Mouse (Mus musculus): ENCODE results near the gene Ndel1.

Gene Ndel1

GRCm38 (mm10) chr11:68871748-68872147 is at the start of gene Ndel1:
Ndel1 (minus strand) TSS chr11:68871858.
- no peak for DNase-seq (ENCODE audit: low spot score in 2 of 2)

DNA sequence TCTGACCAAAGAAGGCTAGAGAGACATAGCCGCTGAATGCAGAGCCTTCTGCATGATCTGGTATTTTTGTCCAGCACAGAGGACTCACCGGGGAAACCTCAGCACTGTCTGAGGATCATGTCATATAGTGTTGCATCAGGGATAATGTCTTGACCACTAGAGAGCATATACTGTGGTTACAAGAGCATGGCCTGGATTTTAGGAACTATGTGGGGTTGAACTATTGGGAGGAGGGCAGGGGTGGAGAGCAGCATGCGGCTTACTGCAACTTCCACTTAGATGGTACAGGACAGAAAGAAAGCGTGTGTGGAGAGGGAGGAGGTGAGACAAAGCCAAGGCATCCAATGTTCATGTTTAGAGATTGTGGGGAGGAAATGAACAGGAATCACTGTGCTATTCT is 42.9 kb upstream of the Ndel1 start:
- no peak for DNase-seq (ENCODE audit: low spot score in 2 of 2)

GRCm38 (mm10) chr11:68911531-68912177 is 40.0 kb upstream of the Ndel1 start:
- no peak for DNase-seq (ENCODE audit: low spot score in 2 of 2)

GRCm38 (mm10) chr11:68908846-68909503 is 37.3 kb upstream of the Ndel1 start:
- DNase-seq (ENCODE audit: low spot score in 2 of 2) = no peak

DNA sequence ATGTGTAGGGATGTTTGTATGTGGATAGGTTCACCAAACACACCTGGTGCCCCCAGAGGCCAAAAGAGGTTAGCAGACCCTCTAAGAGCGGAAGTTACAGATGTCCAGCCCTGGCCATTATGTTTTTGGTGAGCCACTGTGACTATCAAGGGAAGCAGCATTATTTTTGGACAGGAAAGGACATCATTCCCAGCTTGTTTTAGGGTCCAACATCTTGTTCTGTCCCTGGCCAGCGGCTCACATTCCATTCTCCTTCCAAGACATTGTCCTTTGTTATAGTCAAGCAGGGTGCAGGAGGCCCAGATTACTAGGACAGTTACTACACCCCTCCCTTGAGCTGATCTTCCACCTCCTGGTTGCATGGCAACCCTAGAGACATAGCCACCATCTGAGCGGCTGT is 35.6 kb upstream of the Ndel1 start:
- no peak for DNase-seq (ENCODE audit: low spot score in 2 of 2)

GRCm38 (mm10) chr11:68906461-68906790 is 34.8 kb upstream of the Ndel1 start:
- DNase-seq (ENCODE audit: low spot score in 2 of 2) = peak; percentile 41 to 53

DNA sequence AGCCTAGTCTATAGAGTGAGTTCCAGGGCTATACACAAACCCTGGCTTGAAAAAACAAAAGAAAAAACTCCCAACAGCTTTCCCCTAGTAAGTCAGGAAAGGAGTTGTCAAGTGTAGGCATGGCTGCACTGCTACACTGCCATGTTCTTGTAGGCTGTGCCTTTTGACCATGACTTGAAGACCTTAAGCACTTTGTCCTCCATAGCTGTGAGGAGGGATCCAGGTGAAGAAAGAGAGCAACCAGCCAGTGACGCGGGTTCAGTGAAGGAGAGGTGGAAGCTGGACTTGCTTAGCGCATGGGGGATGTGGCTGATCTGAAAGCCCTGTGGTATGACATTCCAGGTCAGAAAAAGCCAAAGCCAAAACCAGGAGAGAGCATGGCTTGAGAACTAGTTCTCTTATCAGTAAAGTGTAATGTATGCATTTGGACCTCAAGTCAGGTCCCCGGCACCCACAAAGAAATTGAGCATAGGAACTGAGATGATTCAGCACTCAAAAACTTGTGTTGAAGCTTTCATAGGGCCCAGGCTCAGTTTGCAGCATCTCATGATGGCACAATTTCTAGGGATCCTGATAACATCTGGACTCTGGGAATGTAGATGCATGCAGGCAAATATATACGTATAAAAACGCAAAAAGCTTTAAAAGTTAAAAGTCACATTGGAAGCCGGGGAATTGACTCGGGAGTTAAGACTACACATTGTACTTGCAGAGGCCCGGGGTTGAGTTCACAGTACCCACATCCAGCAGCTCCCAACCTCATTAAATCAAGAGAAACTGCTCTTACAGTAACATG is 34.2 kb upstream of the Ndel1 start:
- no peak for DNase-seq (ENCODE audit: low spot score in 2 of 2)

GRCm38 (mm10) chr11:68905138-68905531 is 33.5 kb upstream of the Ndel1 start:
- DNase-seq (ENCODE audit: low spot score in 2 of 2) = no peak

GRCm38 (mm10) chr11:68904375-68905137 is 32.9 kb upstream of the Ndel1 start:
- peak; percentile 81 to 84 for DNase-seq (ENCODE audit: low spot score in 2 of 2)

- DNase-seq (ENCODE audit: low spot score in 2 of 2) = no peak
Observed at GRCm38 (mm10) chr11:68903775-68904174, 32.1 kb upstream of the Ndel1 start.

DNA sequence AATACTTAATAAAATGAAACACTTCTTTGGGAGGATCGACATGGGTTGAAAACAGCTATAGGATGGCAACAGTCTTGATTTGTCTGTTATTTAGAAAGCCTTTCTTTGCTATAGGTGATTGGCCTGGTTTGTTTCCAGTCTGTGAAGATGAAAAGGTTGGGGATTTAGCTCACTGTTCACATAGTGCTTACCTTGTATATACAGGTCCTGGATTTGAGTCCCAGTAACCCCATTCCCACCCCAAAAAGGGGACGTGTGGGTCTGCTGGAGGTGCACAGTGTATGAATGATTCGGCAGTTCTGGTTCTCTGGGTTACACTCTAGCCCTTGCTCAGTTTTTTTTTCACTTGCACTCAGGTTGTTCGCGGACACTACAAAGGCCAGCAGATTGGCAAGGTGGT is 31.2 kb upstream of the Ndel1 start:
- DNase-seq (ENCODE audit: low spot score in 2 of 2) = no peak

DNA sequence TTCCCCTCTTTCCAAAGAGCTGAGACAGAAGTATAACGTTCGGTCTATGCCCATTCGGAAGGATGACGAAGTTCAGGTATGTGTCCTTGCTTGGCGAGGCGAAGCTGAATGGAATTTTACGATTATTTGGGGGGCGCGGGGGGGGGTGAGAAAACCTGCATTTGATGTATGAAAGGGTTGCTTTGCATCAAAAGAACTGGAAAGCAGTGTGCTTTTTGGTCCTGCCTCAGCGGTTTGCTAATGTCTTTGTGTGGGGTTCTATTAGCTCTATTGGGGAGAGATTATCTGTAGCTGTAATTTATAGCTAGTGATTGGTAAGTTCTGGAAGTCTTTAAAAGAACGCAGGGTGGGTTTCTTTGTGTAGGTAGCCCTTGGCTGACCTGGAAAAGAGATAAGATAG is 30.7 kb upstream of the Ndel1 start:
- DNase-seq (ENCODE audit: low spot score in 2 of 2) = no peak

DNA sequence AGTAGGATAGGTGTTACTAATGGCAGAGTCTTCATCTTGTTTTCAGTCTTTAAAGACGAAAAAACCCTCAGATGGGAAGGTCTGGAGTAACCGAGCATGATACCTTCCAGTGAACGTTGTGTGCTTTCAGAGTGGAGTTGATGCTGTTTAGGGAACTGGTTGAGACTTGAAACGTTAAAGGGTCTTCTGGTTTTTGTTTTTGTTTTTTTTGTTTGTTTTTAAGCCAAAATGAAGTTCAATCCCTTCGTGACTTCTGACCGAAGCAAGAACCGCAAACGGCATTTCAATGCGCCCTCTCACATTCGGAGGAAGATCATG is 30.3 kb upstream of the Ndel1 start:
- no peak for DNase-seq (ENCODE audit: low spot score in 2 of 2)

DNA sequence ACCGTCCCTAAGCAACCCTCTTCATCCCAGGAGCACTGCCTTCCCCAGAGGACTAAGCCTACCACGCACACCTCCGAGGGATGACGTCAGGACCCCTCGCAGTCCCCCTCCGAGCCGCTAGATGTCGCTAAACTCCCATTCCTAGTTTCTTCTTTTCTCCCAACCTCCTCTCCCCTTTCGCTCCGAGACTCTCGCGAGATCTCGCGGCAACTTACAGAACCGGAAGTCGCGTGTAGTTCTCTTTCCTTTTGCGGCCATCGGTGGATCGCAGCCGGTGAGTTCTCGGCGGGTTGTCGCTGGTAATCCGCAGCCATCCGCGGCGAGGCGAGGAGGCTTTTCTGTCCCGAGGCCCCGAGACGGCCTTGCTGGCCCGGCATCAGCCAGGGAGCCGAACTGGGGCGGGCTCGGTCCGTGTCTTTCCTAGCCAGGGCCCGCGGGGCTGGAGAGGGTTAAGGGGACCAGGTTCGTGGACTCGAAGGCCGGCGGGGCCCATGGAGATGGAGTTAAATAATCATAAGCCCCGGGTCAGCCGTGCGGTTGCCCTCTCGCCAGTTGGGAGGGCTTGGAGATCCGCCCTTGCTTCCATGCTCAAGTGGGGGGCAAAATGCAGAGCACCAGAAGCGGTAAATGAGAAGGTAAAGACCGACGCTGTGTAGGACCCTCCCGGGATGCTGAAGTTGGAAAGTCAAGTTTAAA is 29.8 kb upstream of the Ndel1 start, which contains the start of gene Rpl26:
Rpl26 (plus strand) TSS at position 233 of the 696 bp plus-strand sequence.
- peak; percentile 99 to 100 for DNase-seq (ENCODE audit: low spot score in 2 of 2)

- DNase-seq (ENCODE audit: low spot score in 2 of 2) = no peak
Observed at GRCm38 (mm10) chr11:68900519-68901350, 29.1 kb upstream of the Ndel1 start.

DNA sequence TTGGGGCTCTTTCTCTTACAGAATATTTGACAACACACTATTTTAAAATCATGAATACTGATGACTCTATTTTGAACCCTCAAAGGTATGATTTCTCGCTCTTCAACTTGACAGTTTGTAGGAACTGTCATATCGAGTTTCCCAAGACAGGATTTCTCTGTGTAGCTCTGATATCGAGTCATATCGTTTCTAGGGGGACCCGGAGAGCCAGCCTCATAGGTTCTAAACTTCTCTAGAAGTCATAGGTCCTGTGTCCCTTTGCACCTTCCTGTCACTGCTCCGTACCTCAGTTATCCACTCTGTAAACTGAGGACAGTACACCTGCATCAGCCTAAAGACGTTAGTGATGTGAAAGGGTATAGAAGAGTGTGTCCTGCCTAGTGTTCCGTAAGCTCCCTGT is 28.2 kb upstream of the Ndel1 start:
- DNase-seq (ENCODE audit: low spot score in 2 of 2) = no peak

- no peak for DNase-seq (ENCODE audit: low spot score in 2 of 2)
Observed at GRCm38 (mm10) chr11:68898790-68899189, 27.1 kb upstream of the Ndel1 start.

- DNase-seq (ENCODE audit: low spot score in 2 of 2) = no peak
Observed at GRCm38 (mm10) chr11:68897838-68898237, 26.2 kb upstream of the Ndel1 start.

DNA sequence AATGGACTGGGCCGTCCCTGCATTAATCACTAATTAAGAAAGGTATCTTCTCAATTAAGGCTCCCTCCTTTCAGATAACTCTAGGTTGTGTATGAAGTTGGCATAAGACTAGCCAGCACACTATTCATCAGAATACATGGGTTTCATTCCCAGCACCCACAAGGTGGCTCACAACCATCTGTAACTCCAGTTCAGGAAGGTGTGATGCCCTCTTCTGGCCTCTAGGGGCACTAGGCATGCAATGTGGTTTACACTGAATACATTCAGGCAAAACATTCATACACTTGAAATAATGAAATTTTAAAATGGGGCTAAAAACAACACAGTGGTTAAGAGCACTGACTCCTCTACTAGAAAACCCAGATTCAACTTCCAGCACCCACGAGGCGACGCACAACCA is 25.5 kb upstream of the Ndel1 start:
- peak in 1 of 2 experiments; percentile 34 for DNase-seq (ENCODE audit: low spot score in 2 of 2)

- no peak for DNase-seq (ENCODE audit: low spot score in 2 of 2)
Observed at GRCm38 (mm10) chr11:68896247-68896646, 24.6 kb upstream of the Ndel1 start.
